Mouse (Mus musculus): Measurements from ENCODE around the gene Cd5.
A peak's percentile ranks its signal among the peaks of the same experiment; 100 is the strongest.

Gene Cd5

DNA sequence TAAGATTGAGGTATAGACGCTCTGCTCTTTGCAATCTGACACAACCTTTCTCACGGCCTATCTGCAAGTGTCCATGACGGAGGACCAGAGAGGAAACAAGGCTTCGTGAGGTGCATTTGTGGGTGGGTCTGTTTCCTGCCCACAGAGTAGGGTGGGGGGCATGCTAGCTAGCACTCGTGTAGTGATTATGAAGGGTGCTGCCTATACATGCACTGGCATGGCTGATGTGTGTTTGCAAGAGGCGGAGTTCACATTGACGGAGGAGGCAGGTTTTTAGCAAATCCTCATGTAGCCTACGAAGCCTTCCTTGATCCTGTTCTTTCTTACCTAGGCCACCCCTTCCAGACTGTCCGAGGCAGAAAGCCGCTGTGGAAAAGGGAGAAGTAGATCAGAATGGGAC is 8.9 kb downstream of the Cd5 start:
- no peak for DNase-seq (ENCODE audit: low read depth, low spot score)

- DNase-seq (ENCODE audit: low read depth, low spot score), result no peak
These were observed 14.0 kb downstream of the Cd5 start for GRCm38 (mm10) chr19:10724629-10725363.

DNA sequence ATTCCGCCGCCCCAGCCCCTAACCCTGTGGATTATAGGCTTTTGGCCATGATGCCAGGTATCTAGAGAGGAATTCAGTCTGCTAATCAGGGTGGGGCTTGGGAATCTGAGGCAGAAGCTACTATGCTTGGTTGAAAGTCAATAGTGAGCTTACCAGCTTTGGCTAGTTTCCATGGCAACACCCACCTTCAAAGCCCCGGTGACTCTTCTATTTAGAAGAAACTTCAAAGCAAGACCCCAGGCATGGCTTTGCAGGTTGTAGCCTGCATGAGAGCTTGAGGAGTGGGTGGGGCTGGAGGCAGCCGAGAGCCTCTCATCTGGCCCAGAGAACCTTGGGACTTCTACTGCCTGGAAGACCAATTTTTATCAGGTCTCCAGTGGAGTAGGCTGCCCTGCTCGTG is 15.2 kb downstream of the Cd5 start:
- no peak for DNase-seq (ENCODE audit: low read depth, low spot score)

DNA sequence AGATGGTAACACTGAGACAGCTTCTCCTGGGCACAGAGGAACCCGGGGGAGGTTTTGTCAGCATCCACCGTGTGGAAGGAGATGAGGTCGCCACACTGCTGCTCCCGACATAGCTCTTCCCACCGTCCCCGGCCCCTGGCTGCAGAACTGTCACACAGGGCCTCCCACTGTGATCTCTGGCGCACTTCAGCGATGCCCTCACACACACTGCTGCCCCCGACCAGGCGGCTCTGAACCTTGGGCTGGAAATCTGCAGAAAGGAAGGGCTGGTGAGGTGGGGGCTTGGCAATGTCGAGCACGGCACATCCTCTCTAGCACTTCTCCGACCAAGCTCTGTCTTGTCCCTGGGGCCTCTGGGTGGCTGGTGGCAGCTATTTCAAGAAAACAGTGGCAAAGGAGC is 15.7 kb downstream of the Cd5 start:
- DNase-seq (ENCODE audit: low read depth, low spot score), result no peak

DNA sequence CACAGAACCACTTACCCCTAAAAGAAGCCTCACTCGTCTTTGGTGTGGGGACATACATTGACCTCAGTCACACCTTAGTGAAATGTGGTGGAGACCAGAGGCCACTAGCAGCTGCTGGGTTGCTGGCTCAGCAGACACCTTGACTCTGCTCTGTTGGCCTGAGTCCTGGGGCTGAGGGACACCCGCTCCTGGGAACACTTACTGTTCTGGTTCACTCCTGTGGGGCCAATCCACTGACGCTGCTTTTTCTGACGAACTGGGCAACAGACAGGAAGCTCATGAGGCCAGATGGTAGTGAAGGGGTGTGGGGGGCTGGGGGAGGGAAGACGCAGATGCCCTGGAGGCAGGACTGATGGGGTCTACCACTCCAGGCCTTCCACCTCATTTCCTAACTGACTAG is 17.7 kb downstream of the Cd5 start:
- no peak for DNase-seq (ENCODE audit: low read depth, low spot score)

GRCm38 (mm10) chr19:10720524-10720923 is 18.3 kb downstream of the Cd5 start:
- DNase-seq (ENCODE audit: low read depth, low spot score), result no peak

GRCm38 (mm10) chr19:10719751-10720150 is 19.1 kb downstream of the Cd5 start:
- no peak for DNase-seq (ENCODE audit: low read depth, low spot score)

DNA sequence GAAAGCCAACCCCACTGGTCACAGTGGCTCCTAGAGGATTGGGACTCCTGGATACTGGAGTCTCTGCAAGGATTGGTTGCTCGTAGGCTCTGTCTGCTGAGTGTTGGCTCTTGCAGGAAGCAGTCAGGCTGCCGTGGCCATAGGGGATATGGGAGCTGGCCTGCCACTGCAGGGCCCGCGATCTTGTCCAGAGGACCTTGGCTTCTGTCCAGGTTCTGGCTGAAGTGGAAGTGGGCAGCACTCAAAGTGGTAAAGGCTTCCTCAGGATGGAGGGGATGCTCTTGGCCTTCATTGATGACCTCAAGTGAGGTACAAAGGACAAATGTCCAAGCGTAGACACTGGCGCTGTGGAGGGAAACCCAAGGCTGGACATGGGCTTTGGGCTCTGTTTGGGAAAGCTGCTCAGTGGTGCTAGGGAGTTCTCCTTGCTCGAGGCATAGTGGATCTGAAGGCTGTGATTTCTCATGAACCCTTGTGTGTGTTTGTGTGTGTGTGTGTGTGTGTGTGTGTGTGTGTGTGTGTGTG is 20.5 kb downstream of the Cd5 start:
- no peak for DNase-seq (ENCODE audit: low read depth, low spot score)

DNA sequence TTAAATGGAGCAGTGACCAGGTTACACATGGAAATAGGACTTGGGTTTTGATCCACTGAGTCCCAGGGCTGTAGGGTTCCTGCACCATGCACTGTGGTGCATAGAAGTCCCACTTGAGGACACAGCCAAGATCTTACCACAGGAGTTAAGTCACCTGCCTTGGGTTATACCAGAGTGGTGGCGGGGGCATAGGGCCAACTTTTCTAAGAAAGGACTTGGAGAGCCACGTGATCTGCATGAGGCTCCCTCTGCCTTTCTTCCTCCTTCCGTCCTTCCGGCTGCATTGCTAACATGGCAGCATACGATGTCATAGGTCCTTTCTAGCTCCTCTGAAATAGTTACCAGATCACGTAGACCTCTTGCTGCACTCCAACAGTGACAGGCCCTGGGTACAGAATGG is 23.3 kb downstream of the Cd5 start:
- no peak for DNase-seq (ENCODE audit: low read depth, low spot score)

DNA sequence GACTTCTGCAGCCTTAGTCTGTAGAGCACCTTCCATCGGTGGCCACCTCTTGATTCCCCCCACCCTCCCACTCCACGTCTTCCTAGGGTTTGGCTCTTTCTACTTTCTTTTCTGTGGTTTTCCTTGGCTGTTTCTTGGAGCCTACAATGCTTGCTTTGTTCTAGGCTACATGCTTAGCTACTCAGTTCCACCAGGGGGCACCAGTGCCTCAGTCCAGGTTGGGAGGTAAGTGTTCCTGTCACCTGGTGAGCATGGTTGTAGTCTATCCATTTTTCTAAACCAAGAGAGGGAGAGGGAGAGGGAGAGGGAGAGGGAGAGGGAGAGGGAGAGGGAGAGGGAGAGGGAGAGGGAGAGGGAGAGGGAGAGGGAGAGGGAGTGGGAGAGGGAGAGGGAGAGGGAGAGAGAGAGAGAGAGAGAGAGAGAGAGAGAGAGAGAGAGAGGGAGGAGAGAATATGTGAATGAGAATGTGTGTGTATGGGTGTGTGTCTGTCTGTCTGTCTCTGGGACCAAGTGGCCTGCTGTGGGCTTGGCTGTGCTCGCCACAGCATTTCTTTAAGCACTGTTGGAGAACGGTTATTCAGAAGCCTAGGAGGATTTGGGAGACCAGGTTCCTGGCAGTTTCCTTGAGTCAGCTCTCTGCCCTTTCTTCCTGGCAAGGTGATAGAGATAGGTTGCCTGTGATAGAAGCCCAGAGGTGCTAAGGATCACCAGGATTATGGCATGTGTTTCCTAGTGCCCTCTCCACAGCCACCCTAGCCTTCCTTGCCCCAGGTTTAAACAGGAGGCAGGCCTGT is 23.9 kb downstream of the Cd5 start:
- peak; percentile 67 for DNase-seq (ENCODE audit: low read depth, low spot score)

DNA sequence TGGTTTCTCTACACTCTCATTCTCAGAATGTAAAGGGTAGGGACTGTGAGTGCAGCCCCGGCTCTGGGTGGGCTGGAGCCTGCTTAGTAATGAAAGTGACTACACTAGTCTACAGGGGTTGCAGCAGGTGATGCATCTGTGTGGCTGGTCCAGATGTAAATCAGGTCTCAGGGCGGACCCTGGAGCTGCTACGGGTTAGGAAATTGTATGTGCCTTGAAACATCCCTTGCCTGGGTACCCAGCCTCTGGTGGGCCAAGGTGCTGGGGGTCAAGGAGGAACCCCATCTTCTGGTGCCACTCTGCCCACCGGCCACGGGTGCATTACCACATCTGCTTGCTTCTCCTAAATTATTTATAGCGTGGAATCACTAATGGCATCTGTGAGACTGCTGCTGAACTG is 24.6 kb downstream of the Cd5 start:
- no peak for DNase-seq (ENCODE audit: low read depth, low spot score)

DNA sequence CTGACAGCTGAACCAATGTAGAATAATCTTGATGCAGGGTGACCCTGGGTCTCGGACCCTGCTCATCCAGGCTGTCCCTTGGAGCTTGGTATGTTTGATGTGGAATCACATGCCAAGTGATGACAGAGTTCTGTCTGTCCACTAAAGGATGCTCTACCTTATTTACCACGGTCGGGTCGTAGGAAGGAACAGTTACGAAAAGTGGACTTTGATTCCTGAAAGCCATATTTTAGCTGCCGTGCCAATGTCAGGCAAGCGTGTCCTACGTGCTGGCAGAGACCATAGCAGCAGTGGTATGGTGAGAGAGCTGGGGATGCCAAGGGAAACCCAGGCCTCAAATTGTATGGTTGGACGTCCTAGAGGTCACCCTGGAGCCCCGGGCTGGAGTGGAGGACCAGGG is 25.3 kb downstream of the Cd5 start:
- DNase-seq (ENCODE audit: low read depth, low spot score), result no peak

DNA sequence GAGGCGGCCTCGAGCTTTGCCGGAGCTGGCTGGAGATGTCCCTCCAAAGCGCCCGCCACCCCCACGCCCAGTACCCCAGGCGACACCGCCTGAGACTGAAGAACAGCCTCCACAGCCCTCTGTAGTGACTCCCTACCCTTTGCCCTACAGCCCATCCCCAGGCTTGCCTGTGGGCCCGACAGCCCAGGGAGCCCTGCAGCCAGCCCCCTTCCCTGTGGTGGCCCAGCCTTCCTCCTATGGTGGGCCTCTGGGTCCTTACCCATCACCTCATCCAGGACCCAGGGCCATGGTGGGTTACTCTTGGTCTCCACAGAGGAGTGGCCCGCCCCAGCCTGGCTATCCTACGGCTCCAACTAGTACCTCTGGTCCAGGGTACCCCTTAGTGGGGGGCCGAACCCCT is 26.2 kb downstream of the Cd5 start:
- no peak for DNase-seq (ENCODE audit: low read depth, low spot score)

DNA sequence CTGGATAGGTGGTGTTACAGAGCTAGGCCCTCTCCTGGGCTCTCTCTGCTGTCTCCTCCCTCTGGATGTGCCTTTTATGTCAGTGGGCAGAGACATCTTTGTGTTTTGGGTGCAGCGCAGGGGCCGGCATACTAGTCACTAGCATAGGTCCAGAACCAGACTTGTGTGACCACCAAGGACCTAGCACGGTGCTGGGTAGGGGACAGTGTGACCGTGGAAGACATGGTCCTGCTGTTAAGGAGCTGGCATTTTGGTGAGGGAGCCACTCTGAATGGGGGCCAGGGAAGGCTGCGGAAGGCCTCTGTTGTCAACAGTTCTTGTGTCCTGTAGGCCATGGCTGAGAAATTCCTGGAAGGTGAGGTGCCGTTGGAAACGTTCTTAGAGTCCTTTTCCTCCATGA is 26.6 kb downstream of the Cd5 start:
- DNase-seq (ENCODE audit: low read depth, low spot score), result no peak

- DNase-seq (ENCODE audit: low read depth, low spot score), result no peak
These were observed 28.1 kb downstream of the Cd5 start for GRCm38 (mm10) chr19:10710751-10711150.

- DNase-seq (ENCODE audit: low read depth, low spot score), result peak; percentile 53
These were observed 28.7 kb downstream of the Cd5 start for GRCm38 (mm10) chr19:10710088-10710511.

GRCm38 (mm10) chr19:10709360-10710087 is 29.3 kb downstream of the Cd5 start:
- DNase-seq (ENCODE audit: low read depth, low spot score), result peak; percentile 94

- no peak for DNase-seq (ENCODE audit: low read depth, low spot score)
These were observed 29.9 kb downstream of the Cd5 start for GRCm38 (mm10) chr19:10708900-10709299.

GRCm38 (mm10) chr19:10707881-10708280 is 30.9 kb downstream of the Cd5 start:
- no peak for DNase-seq (ENCODE audit: low read depth, low spot score)

DNA sequence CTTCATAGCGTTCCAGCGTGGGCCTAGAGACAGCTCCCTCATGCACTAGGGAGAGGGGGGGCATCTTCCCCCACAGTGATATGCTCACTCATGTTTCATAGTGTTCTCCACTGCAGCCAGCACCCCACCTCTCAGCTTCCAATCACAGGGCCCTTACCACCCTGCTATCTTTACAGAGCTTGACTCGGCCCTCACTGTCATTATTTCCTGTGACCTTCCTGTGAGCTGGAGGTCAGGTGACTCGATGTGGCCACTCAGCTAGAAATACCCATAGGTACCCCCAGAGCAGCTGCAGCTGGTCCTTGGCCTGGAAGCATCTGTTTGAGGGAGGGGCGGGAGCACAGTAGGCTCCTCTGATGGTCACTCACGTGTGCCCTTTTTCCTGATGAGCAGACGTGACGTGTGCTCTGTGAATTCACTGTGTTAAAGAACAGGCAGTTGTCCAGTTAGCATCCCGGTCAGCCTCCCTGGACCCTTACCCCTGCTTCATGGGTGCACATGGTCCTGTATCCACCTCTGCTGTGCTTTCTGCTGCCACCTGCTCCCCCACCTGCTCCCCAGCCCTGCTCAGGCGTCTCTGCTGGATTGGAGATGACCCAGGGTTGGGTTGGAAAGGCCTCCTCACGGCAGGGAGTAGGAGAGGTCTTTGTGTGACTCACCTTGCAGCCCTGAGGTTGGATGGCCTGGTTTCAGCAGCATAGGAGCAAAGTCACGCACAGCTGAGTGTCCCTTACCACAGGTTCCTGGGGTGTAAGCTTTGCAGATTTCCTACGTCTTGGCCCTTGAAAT is 31.5 kb downstream of the Cd5 start:
- no peak for DNase-seq (ENCODE audit: low read depth, low spot score)

GRCm38 (mm10) chr19:10703470-10703869 is 35.3 kb downstream of the Cd5 start:
- no peak for DNase-seq (ENCODE audit: low read depth, low spot score)

All from skeletal muscle tissue, adult 2 months (tissue).